Mouse (Mus musculus): ENCODE measurements around the gene Wdfy4. TPM values are rescaled to one million over a fixed set of nuclear protein-coding genes. Genes with fewer than 3 reads are reported as not detected.

Gene Wdfy4
- polyA plus RNA-seq, 1 experiment = 0.27 TPM

DNA sequence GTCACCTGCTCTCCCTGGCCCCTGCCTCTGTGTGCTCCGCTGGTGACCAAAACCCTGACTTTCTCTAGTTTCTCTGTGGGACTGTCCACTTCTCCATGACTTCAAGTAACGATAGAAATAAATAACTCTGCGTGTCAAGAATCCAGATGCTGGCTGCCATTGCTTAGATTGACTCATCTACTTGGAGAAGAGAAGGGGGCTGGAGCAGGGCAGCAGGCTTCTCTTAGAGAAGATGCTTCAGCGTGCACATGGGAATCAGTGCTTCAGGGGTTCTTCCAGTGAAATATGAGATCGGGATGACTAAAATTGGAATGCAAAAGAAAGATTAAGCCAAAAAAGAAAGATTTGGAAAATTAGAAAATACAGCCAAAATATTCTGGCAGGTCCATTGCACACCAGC lies 165.7 kb downstream of the Wdfy4 start:
- TF ChIP-seq CTCF (IDR thresholded peaks at IDR 0.05; ENCODE audit: borderline replicate concordance, extremely low read depth, insufficient read depth, insufficient read length) (no peak), POLR2A (IDR thresholded peaks at IDR 0.05; ENCODE audit: borderline replicate concordance, extremely low read depth, insufficient read depth, insufficient read length, poor library complexity, severe bottlenecking) (no peak)
- DNase-seq (ENCODE audit: low read depth) = no peak

DNA sequence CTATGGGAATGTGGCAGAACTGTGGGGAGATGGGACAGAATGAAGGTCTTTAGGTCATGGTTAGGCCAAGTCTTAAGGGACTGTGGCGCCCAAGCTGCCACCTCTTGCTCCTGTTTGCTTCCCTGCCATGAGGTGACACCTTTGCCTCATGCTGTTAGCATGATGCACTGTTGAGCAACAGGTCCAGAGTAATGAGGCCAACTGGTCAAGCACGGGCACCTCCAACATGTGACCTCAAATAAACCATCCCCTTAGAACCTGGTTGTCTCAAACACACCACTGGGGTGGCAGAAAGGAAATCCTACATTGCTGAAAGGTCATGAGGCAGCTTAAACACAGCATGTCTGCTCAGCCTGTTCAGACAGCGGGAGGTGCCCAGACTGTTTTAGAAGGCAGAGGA lies 166.3 kb downstream of the Wdfy4 start:
- no peak for DNase-seq (ENCODE audit: low read depth)
- no peak for TF ChIP-seq POLR2A (IDR thresholded peaks at IDR 0.05; ENCODE audit: borderline replicate concordance, extremely low read depth, insufficient read depth, insufficient read length, poor library complexity, severe bottlenecking)
- TF ChIP-seq CTCF (IDR thresholded peaks at IDR 0.05; ENCODE audit: borderline replicate concordance, extremely low read depth, insufficient read depth, insufficient read length) = no peak

DNA sequence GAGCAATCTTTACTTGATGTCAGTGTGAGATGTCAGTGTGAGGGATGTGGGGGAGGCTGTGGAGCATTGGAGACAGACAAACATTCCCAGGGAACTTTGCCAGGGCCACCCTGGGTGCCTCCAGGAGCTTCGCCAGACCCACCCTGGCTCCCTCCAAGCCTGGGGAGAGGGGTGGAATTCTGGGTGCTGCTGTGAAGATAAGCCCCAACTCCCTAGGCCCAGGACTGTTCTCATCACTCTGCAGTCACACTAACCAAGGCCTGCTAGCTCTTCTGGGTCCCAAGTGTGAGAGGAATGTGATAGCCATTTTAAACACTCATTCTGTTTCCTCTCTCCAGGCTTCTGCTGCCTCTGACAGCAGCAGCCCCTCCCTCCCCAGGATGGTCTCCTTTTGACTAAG lies 177.7 kb downstream of the Wdfy4 start:
- DNase-seq (ENCODE audit: low read depth) = no peak
- TF ChIP-seq CTCF (IDR thresholded peaks at IDR 0.05; ENCODE audit: borderline replicate concordance, extremely low read depth, insufficient read depth, insufficient read length) (no peak), POLR2A (IDR thresholded peaks at IDR 0.05; ENCODE audit: borderline replicate concordance, extremely low read depth, insufficient read depth, insufficient read length, poor library complexity, severe bottlenecking) (no peak)

DNA sequence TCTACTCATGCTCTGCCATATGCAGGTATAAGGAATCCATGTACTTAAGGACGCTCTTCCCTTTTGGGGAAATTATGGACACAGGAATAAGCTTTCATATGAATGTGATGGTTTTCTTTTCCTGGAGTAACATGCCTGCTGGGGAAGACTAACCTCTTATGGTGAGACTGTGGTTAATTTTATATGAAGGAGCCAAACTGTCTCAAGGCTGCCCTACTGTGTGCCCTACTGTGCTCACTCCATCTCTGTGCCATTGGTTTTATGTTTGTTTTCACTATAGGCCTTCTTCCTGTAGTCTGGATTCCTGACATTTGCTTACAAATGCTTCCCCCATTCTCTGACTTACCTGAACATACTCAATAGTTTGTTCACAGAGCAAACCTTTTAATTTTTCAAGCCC lies 180.2 kb downstream of the Wdfy4 start:
- TF ChIP-seq POLR2A (IDR thresholded peaks at IDR 0.05; ENCODE audit: borderline replicate concordance, extremely low read depth, insufficient read depth, insufficient read length, poor library complexity, severe bottlenecking) (no peak), CTCF (IDR thresholded peaks at IDR 0.05; ENCODE audit: borderline replicate concordance, extremely low read depth, insufficient read depth, insufficient read length) (no peak)
- DNase-seq (ENCODE audit: low read depth) = no peak

DNA sequence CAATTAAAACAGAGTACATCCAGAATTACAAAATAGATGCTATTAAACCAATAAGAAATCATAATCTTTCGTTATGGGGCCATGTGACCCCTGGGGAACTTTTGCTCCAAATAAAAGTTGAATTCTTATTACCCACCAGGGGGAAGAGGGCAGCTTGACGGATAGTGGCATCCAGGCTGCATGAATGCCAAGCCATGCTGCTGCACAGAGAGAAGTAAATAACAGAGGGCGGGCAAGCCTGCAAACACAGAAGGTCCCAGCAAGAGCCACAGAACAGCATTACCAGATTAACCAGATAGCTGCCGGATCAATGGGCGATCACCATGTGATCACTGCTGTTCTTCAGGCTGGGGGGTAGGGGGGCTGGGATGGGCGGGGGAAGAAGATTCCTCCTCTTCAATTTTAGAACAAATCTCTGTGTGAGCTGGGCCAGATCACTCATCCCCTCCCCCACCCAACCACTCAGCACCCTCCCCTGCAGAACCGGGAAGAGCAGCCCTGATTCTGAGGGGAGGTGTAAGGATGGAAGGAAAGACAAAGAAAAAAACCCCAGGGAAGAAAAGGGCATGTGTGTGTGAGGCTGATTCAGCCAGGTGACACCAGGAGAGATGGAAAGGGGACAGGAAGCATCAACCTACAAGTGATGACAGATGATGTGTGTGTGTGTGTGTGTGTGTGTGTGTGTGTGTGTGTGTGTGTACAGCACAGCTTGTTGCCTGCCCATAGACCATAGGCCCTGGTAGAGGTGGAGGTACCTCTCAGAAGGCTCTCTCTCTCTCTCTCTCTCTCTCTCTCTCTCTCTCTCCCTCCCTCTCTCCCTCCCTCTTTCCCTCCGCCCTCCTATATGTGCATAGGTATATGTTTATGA lies 185.0 kb downstream of the Wdfy4 start:
- DNase-seq (ENCODE audit: low read depth) = peak; percentile 58
- TF ChIP-seq POLR2A (IDR thresholded peaks at IDR 0.05; ENCODE audit: borderline replicate concordance, extremely low read depth, insufficient read depth, insufficient read length, poor library complexity, severe bottlenecking) = no peak
- no peak for TF ChIP-seq CTCF (IDR thresholded peaks at IDR 0.05; ENCODE audit: borderline replicate concordance, extremely low read depth, insufficient read depth, insufficient read length)

DNA sequence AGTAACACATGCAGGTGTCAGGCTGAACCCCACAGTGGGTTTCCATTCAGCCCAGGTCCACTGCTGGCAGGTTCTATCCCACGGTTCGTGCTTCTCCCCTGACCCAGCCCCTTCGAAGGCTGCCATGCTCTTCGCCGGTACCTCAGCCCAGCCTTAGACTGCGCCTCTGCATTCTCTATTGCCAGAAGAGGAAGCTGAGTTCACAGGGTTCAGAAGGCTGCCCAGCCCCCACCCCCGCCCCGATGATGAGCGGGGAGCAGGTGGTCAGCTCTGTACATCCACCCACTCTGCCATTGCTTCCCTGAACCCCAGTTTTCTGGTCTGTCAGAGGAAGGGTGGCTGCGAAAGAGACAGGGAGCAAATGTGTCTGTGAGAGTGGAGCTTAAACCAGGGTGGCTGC lies 185.8 kb downstream of the Wdfy4 start:
- no peak for DNase-seq (ENCODE audit: low read depth)
- TF ChIP-seq CTCF (IDR thresholded peaks at IDR 0.05; ENCODE audit: borderline replicate concordance, extremely low read depth, insufficient read depth, insufficient read length) (no peak), POLR2A (IDR thresholded peaks at IDR 0.05; ENCODE audit: borderline replicate concordance, extremely low read depth, insufficient read depth, insufficient read length, poor library complexity, severe bottlenecking) (no peak)

DNA sequence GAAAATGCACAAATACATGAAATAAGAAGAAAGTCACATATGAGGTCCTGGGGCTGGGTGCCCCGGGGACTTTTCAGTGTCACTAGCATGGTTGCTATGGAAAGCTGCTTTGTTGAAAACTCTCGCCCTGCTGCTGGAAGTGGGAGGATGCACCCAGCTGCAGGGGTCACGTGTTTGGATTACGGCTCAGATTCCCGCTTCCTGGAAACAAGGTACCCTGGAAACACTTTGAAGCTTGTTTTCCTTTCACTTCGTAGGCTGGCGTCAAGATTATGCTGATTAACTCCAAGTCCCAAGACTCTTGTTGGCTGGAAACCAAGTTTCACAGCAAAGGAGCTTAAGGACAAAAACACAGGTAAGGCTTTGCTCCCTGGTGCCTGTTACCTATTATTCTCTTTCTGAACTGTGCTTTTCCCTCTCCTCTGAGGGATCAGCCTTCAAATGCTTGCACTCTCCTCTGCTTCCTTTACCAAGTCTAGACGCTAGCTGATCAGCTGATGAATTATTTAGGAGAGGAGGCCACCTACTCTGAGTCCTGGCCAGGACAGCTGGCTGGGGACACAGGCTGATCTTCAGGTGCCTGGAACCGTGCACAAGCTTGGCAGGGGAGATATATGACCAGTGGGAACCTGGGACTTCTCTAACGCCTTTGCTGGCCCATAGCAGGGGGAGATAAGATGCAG lies 190.2 kb downstream of the Wdfy4 start:
- peak; percentile 81 for DNase-seq (ENCODE audit: low read depth)
- 0 out of 2 replicates have a peak, but pooled peaks have one; percentile 12 for TF ChIP-seq CTCF (IDR thresholded peaks at IDR 0.05; ENCODE audit: borderline replicate concordance, extremely low read depth, insufficient read depth, insufficient read length)
- no peak for TF ChIP-seq POLR2A (IDR thresholded peaks at IDR 0.05; ENCODE audit: borderline replicate concordance, extremely low read depth, insufficient read depth, insufficient read length, poor library complexity, severe bottlenecking)

DNA sequence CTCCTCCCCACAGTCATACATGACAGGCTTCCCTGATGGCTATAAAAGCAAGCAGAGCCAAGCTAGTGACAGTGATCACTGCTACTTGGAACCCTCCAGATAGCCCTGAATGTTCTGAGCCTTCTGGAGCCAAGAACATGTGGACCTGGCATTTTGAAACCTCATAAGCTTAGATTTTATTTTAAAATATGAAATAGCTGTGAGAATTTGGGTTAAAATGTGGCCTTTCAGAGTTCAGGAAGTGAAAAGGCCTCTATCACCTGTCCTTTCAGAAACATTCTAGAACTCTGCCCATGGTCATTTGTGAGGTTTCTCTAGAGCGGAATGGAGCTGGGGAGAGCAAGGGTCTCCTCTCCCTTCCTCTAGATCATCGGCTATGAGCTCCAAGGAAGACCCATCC lies 194.2 kb downstream of the Wdfy4 start, which contains the start of gene Lrrc18:
Gene Lrrc18 (plus strand): TSS at position 301 of the 400 bp plus-strand sequence.
- no peak for TF ChIP-seq CTCF (IDR thresholded peaks at IDR 0.05; ENCODE audit: borderline replicate concordance, extremely low read depth, insufficient read depth, insufficient read length)
- no peak for DNase-seq (ENCODE audit: low read depth)

DNA sequence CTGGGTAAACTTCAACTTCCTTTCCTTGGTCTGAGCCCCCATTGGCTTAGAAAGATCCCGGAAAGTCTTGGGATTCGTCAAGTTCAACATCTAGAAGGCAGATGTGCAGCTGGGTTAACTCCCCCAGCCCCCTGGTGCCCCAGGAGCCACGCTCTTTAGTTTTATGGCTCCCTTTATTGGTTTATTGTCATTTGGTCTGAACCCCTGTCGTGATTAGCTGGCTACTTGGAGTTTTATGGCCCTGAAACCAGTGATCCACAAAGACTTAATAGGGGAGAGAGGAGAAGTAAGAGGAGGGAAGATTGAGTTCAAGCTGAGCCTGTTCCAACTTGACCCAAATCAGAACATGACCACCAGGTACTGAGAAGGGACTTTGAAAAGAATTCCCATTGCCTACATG lies 198.6 kb downstream of the Wdfy4 start:
- no peak for DNase-seq (ENCODE audit: low read depth)
- TF ChIP-seq POLR2A (IDR thresholded peaks at IDR 0.05; ENCODE audit: borderline replicate concordance, extremely low read depth, insufficient read depth, insufficient read length, poor library complexity, severe bottlenecking) (no peak), CTCF (IDR thresholded peaks at IDR 0.05; ENCODE audit: borderline replicate concordance, extremely low read depth, insufficient read depth, insufficient read length) (no peak)

DNA sequence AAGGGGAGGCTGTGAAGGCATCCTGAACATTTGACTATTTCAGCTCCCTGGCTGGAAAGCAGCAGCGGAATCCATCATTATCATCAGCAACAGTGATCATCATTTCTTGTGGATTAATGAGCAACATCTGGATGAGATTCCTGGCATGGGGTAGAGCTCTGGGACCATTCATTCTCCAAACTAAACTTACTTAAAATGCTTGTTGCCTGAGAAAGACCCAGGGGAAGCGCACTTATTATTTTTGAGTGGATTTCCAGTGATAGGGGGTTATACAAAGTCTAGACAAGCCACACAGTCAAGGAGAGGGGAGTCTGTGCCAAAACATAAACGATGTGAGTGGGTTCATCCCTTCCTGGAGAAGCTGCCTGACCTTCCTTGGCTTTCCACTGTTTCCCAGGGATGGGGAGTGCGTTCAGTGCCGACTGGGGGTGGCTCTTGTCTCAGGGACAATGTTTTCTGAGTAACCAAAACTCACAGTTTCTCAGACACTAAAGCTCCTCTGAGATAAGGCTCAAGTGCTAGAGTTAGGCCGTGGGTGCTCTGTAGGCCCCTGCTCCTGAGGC lies 201.1 kb downstream of the Wdfy4 start:
- DNase-seq (ENCODE audit: low read depth) = no peak
- TF ChIP-seq POLR2A (IDR thresholded peaks at IDR 0.05; ENCODE audit: borderline replicate concordance, extremely low read depth, insufficient read depth, insufficient read length, poor library complexity, severe bottlenecking) (no peak), CTCF (IDR thresholded peaks at IDR 0.05; ENCODE audit: borderline replicate concordance, extremely low read depth, insufficient read depth, insufficient read length) (no peak)

DNA sequence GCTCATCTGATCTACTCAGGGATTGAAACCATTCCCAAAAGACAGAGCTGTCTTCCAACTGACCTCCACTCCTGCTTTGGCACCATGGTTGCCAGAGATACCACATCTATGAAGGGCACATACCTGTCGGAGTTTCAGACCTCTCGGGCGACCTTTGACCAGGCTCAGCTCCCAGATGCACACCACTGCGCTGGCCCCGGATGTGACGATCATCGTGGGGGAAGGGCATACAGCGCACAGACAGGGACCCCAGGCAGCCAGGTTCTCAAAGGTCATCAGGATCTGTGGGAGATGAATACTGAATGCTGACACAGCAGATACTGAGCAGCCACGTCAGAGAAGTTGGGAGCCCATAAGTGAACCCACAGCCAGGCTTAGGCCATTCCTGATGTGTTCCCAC lies 214.6 kb downstream of the Wdfy4 start:
- TF ChIP-seq CTCF (IDR thresholded peaks at IDR 0.05; ENCODE audit: borderline replicate concordance, extremely low read depth, insufficient read depth, insufficient read length) = no peak
- TF ChIP-seq POLR2A (IDR thresholded peaks at IDR 0.05; ENCODE audit: borderline replicate concordance, extremely low read depth, insufficient read depth, insufficient read length, poor library complexity, severe bottlenecking) = no peak
- DNase-seq (ENCODE audit: low read depth) = no peak

Measured in brain, embryonic 14.5 days (tissue).